Mouse (Mus musculus) heart, postnatal 0 days (tissue): ENCODE data around the gene Trem1. TPM values are rescaled to one million over a fixed set of nuclear protein-coding genes. Genes with fewer than 3 reads are reported as not detected.

Experiments
- ATAC-seq: fragments of 200-750 bp; cut with Nextera tagmentation; 2 replicates; pipeline ENCODE4 v1.8.0; 2017; ENCODE audit warnings: low read depth, moderate number of reproducible peaks, moderate library complexity; ENCODE audit not compliant: insufficient read depth
- DNase-seq: peaks from one replicate; pipeline ENCODE4 v3.0.0-alpha.2; 2016; ENCODE audit warnings: low spot score
- H3K27ac ChIP-seq: fragments of 300-500 bp; sonication (generic); 2 replicates; pipeline ENCODE4 v1.5.1; 2014; ENCODE audit warnings: low read depth, mild to moderate bottlenecking
- H3K27me3 ChIP-seq: fragments of 300-500 bp; sonication (generic); 2 replicates; pipeline ENCODE4 v1.6.1; 2014; ENCODE audit warnings: low read length, mixed read lengths; ENCODE audit not compliant: control insufficient read depth, insufficient read depth
- H3K36me3 ChIP-seq: fragments of 300-500 bp; sonication (generic); replicated peaks from 2 replicates; pipeline ENCODE4 v1.6.1; 2014; ENCODE audit warnings: low read length, mixed read lengths; ENCODE audit not compliant: control insufficient read depth, insufficient read depth
- H3K4me1 ChIP-seq: fragments of 300-500 bp; sonication (generic); 2 replicates; pipeline ENCODE4 v1.6.1; 2014; ENCODE audit warnings: antibody characterized with exemption; ENCODE audit not compliant: control insufficient read depth, insufficient read depth
- H3K4me2 ChIP-seq: fragments of 300-500 bp; sonication (generic); 2 replicates; pipeline ENCODE4 v1.6.1; 2014; ENCODE audit warnings: low read depth, mild to moderate bottlenecking, low read length, moderate library complexity
- H3K4me3 ChIP-seq: fragments of 300-500 bp; sonication (generic); 2 replicates; pipeline ENCODE4 v1.5.1; 2014; ENCODE audit warnings: low read depth, low read length
- H3K9ac ChIP-seq: fragments of 300-500 bp; sonication (generic); replicated peaks from 2 replicates; pipeline ENCODE4 v1.6.1; 2014; ENCODE audit warnings: low read depth, low read length, mixed read lengths
- H3K9me3 ChIP-seq: fragments of 300-500 bp; sonication (generic); replicated peaks from 2 replicates; pipeline ENCODE4 v1.6.1; 2016; ENCODE audit warnings: low read length; ENCODE audit not compliant: control insufficient read depth
- CTCF ChIP-seq: IDR thresholded peaks from 2 replicates; pipeline ENCODE4 v1.5.1; 2016; ENCODE audit warnings: antibody characterized with exemption, control low read depth, low read depth
- EP300 ChIP-seq: IDR thresholded peaks from 2 replicates; pipeline ENCODE4 v1.6.1; 2016; ENCODE audit warnings: antibody characterized with exemption, low read depth
- WGBS: fragments of 180-500 bp; shearing (Covaris S2); extraction: QIAGEN DNeasy Blood & Tissue Kit; methylation state at CpG from one replicate; pipeline ENCODE4 v1.1.7; 2014; 5-methylcytosine and 5-hydroxymethylcytosine counted together
- polyA plus RNA-seq: library from polyadenylated mRNA; unstranded; fragments of >200 nt; fragmentation: Nextera tagmentation; extraction: Ambion mirVana; gene quantifications from 2 replicates; pipeline ENCODE4 v1.2.1, GENCODE M21; 2015
- total RNA-seq: library from RNA; depleted of rRNA; stranded (reverse); fragments of >200 nt; gene quantifications from 2 replicates; pipeline ENCODE4 v1.2.3, GENCODE M21; 2014; ENCODE audit warnings: low replicate concordance; rRNA removed

The Trem1 gene
- total and polyA plus RNA-seq, 2 experiments from 2014 or later: 0.04 to 1.6 TPM

- WGBS: 53% methylated on average over 2 of the region's 2 CpGs
- Histone ChIP-seq H3K27ac (no peak overlapping the region), H3K36me3 (no peaks in the 10 kb centered on the region), H3K4me3 (no peak overlapping the region), H3K27me3 (no peaks in the 10 kb centered on the region), H3K9ac (no peak overlapping the region), H3K4me2 (no peak overlapping the region), H3K4me1 (no peaks in the 10 kb centered on the region), H3K9me3 (0 out of 2 replicates have a peak, but pooled peaks cover 4% of the 10 kb centered on the region)
- DNase-seq (no peak), ATAC-seq (no peak)
- TF ChIP-seq CTCF (peak; percentile 18; the same call in 1 of the 2 replicates), EP300 (no peak)
These were observed 54.7 kb downstream of the Trem1 start for GRCm38 (mm10) chr17:48287276-48287675.

- no peak overlapping the region for H3K9ac ChIP-seq
- H3K27ac ChIP-seq: no peak overlapping the region
- no peaks in the 10 kb centered on the region for H3K27me3 ChIP-seq
- H3K9me3 ChIP-seq: 0 out of 2 replicates have a peak, but pooled peaks cover 4% of the 10 kb centered on the region
- H3K36me3 ChIP-seq: no peaks in the 10 kb centered on the region
- no peaks in the 10 kb centered on the region for H3K4me1 ChIP-seq
- WGBS: 70% methylated on average over 5 of the region's 5 CpGs
- DNase-seq: no peak
- no peak overlapping the region for H3K4me2 ChIP-seq
- no peak overlapping the region for H3K4me3 ChIP-seq
- ATAC-seq: no peak
- no peak for TF ChIP-seq EP300
- TF ChIP-seq CTCF: no peak
These were observed 61.1 kb downstream of the Trem1 start for GRCm38 (mm10) chr17:48293500-48294194.

Other genes starting within 250 kb of the Trem1 start
- gene 1700122O11Rik, start 194.5 kb upstream of the Trem1 start, total RNA-seq: not detected in 2 replicates
- not detected in 2 replicates for gene 1700122O11Rik, start 194.5 kb upstream of the Trem1 start, polyA plus RNA-seq
- not detected in 2 replicates for gene 1700067P10Rik, start 143.4 kb upstream of the Trem1 start, total RNA-seq
- gene 1700067P10Rik, start 143.4 kb upstream of the Trem1 start, polyA plus RNA-seq: not detected in 2 replicates
- not detected in 2 replicates for gene 9830107B12Rik, start 86.5 kb upstream of the Trem1 start, total RNA-seq
- gene 9830107B12Rik, start 86.5 kb upstream of the Trem1 start, polyA plus RNA-seq: 0.08 TPM in 1 of 2 replicates, not detected in the other
- gene A530064D06Rik, start 65.5 kb upstream of the Trem1 start, total RNA-seq: not detected in 2 replicates
- 0.08 and 0.23 TPM in 2 replicates for gene A530064D06Rik, start 65.5 kb upstream of the Trem1 start, polyA plus RNA-seq
- gene Trem3, start 15.0 kb downstream of the Trem1 start, total RNA-seq: not detected in 2 replicates
- 0.11 and 0.15 TPM in 2 replicates for gene Trem3, start 15.0 kb downstream of the Trem1 start, polyA plus RNA-seq
- 0.19 TPM in 1 of 2 replicates, not detected in the other for gene Treml4, start 31.5 kb downstream of the Trem1 start, total RNA-seq
- 0.36 and 0.44 TPM in 2 replicates for gene Treml4, start 31.5 kb downstream of the Trem1 start, polyA plus RNA-seq
- 0.15 and 7.9 TPM in 2 replicates for gene Treml2, start 66.7 kb downstream of the Trem1 start, total RNA-seq
- gene Treml2, start 66.7 kb downstream of the Trem1 start, polyA plus RNA-seq: not detected in 2 replicates
- 0.23 and 0.31 TPM in 2 replicates for gene B430306N03Rik, start 83.4 kb downstream of the Trem1 start, total RNA-seq
- gene B430306N03Rik, start 83.4 kb downstream of the Trem1 start, polyA plus RNA-seq: 0.16 and 0.18 TPM in 2 replicates
- gene Trem2, start 113.6 kb downstream of the Trem1 start, total RNA-seq: 1.2 and 3.5 TPM in 2 replicates
- gene Trem2, start 113.6 kb downstream of the Trem1 start, polyA plus RNA-seq: 2.7 and 3.5 TPM in 2 replicates
- 2.9 TPM in 1 of 2 replicates, not detected in the other for gene Treml1, start 127.1 kb downstream of the Trem1 start, total RNA-seq
- gene Treml1, start 127.1 kb downstream of the Trem1 start, polyA plus RNA-seq: 0.44 and 0.57 TPM in 2 replicates
- gene Nfya, start 177.1 kb downstream of the Trem1 start, total RNA-seq: 19.0 and 27.4 TPM in 2 replicates
- gene Nfya, start 177.1 kb downstream of the Trem1 start, polyA plus RNA-seq: 4.7 and 5.5 TPM in 2 replicates
- 7.1 and 12.9 TPM in 2 replicates for gene Oard1, start 177.2 kb downstream of the Trem1 start, total RNA-seq
- gene Oard1, start 177.2 kb downstream of the Trem1 start, polyA plus RNA-seq: 30.3 and 31.4 TPM in 2 replicates
- gene Apobec2, start 200.2 kb downstream of the Trem1 start, total RNA-seq: 319 and 325 TPM in 2 replicates
- gene Apobec2, start 200.2 kb downstream of the Trem1 start, polyA plus RNA-seq: 265 and 267 TPM in 2 replicates
- gene Tspo2, start 218.8 kb downstream of the Trem1 start, total RNA-seq: not detected in 2 replicates
- gene Tspo2, start 218.8 kb downstream of the Trem1 start, polyA plus RNA-seq: 0.63 and 0.75 TPM in 2 replicates
- gene Unc5cl, start 222.1 kb downstream of the Trem1 start, total RNA-seq: 1.4 TPM in 1 of 2 replicates, not detected in the other
- 0.14 TPM in 1 of 2 replicates, not detected in the other for gene Unc5cl, start 222.1 kb downstream of the Trem1 start, polyA plus RNA-seq